Mouse (Mus musculus) brown adipose tissue, adult 24 weeks (tissue): ENCODE measurements around the gene Esyt1. TPM values are rescaled to one million over a fixed set of nuclear protein-coding genes. Genes with fewer than 3 reads are reported as not detected.
"Not testable (repeated sequence)": the region's sequence is repeated elsewhere in the genome, so short reads cannot be mapped to it uniquely, and the experiment has no call there.

Experiments used
- H3K27ac ChIP-seq: fragments of 200-500 bp; replicated peaks from 2 replicates; pipeline ENCODE4 v1.5.1; 2012; ENCODE audit warnings: low read depth, mild to moderate bottlenecking, low read length
- H3K4me1 ChIP-seq: fragments of 200-500 bp; 2 replicates; pipeline ENCODE4 v1.6.1; 2012; ENCODE audit warnings: low read length, mixed read lengths; ENCODE audit not compliant: control insufficient read depth, insufficient read depth, insufficient read length
- H3K4me3 ChIP-seq: fragments of 200-500 bp; 2 replicates; pipeline ENCODE4 v1.5.1; 2012; ENCODE audit warnings: low read depth, mild to moderate bottlenecking, low read length, moderate library complexity; ENCODE audit not compliant: insufficient read depth
- polyA plus RNA-seq: library from polyadenylated mRNA; stranded (reverse); fragments of >200 nt; gene quantifications from 2 replicates; pipeline ENCODE4 v1.2.4, GENCODE M21; 2012; ENCODE audit not compliant: missing spikeins, insufficient read depth, insufficient read length

Esyt1 gene
- polyA plus RNA-seq, 1 experiment = 31.6 TPM

DNA sequence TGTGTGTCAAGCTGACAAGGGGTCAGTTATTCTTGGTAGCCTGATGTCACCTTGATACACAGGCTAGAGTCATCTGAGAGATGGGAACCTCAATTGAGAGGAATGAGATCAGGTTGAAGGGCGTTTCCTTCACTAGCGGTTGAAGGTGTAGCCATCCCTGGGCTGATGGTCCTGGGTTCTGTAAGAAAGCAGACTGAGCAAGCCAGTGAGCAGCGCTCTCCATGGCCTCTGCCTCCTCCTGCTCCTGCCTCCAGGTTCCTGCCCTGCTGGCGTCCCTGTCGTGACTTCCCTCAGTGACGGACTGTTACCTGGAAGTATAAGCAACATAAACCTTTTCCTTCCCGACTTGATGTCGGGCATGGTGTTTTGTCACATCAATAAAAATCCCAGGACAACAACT lies 22.1 kb downstream of the Esyt1 start:
- peak overlapping the region; percentile 91 for H3K27ac ChIP-seq

DNA sequence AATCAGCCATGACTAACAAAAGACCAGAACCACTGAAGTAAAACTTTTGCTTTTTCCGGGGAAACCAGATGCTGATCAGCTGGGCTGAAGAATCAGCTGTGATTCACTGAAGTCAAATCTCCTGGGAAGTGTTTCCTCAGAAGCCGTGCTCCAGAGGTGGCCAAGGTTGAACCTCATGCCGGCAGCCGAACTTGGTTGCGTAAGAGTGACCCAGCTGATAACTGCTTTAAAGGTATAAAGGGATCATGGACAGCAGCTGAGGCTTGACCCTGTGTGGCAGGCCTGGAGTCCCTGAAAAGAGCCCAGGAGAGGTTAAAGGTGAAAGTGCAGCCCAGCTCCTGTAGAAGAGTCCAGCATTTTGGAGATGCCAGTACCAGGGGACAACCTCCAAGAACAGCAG lies 23.3 kb downstream of the Esyt1 start:
- Histone ChIP-seq H3K4me3 (peak overlapping the region; percentile 19; the same call in 1 of the 2 replicates), H3K27ac (peak overlapping the region; percentile 82)

More for the DNA sequence above, 22.1 kb downstream of the Esyt1 start:
- Histone ChIP-seq H3K4me3 (peak overlapping the region; percentile 45), H3K4me1 (peaks cover 9% of the 10 kb centered on the region)

GRCm38 (mm10) chr10:128499116-128499671 lies 26.5 kb downstream of the Esyt1 start:
- Histone ChIP-seq H3K4me3 (peak overlapping the region; percentile 65), H3K4me1 (peaks cover 11% of the 10 kb centered on the region), H3K27ac (peak overlapping the region; percentile 92)

More for the DNA sequence above, 23.3 kb downstream of the Esyt1 start:
- peaks cover 9% of the 10 kb centered on the region for H3K4me1 ChIP-seq

DNA sequence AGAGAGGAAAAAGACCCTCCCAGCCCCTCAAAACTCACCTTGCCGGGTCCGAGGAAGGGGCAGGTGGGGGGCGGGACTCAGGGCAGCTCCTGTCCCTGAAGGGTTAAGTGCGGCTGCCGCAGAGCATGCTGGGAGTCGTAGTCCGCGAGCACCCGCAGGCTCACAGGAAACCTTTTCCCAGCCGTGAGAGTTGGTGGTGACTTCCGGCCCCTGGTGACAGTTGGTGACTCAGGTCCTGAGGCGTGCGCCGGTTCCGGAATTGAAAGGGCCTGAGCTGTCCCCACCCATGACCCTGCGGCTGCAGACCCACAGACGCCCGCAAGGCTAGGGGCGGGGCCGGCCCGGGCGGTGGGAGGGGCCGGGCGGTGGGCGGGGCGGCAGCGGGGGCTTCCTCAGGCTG lies 27.1 kb downstream of the Esyt1 start, which contains the start of gene Myl6b:
Myl6b (minus strand) TSS at position 96 of the 400 bp plus-strand sequence.
- H3K4me1 ChIP-seq = peaks cover 11% of the 10 kb centered on the region
- peak within 1 kb of the TSS; percentile 65 for H3K4me3 ChIP-seq
- H3K27ac ChIP-seq = peak within 1 kb of the TSS; percentile 92

GRCm38 (mm10) chr10:128497134-128497737 lies 28.4 kb downstream of the Esyt1 start:
- Histone ChIP-seq H3K27ac (no peak overlapping the region), H3K4me3 (no peak overlapping the region), H3K4me1 (peaks cover 8% of the 10 kb centered on the region)

GRCm38 (mm10) chr10:128496509-128497077 lies 29.1 kb downstream of the Esyt1 start:
- Histone ChIP-seq H3K4me1 (peaks cover 6% of the 10 kb centered on the region), H3K4me3 (no peak overlapping the region), H3K27ac (no peak overlapping the region)

GRCm38 (mm10) chr10:128495903-128496302 lies 29.8 kb downstream of the Esyt1 start:
- no peak overlapping the region for H3K4me3 ChIP-seq
- peaks cover 6% of the 10 kb centered on the region for H3K4me1 ChIP-seq
- H3K27ac ChIP-seq = no peak overlapping the region

- Histone ChIP-seq H3K4me3 (peak overlapping the region; percentile 86), H3K4me1 (peaks cover 6% of the 10 kb centered on the region), H3K27ac (peak overlapping the region; percentile 96)
Observed at GRCm38 (mm10) chr10:128495270-128495669, 30.4 kb downstream of the Esyt1 start.

- Histone ChIP-seq H3K4me3 (peak overlapping the region; percentile 86), H3K27ac (peak overlapping the region; percentile 96), H3K4me1 (peaks cover 6% of the 10 kb centered on the region)
Observed at GRCm38 (mm10) chr10:128494667-128495245, 30.9 kb downstream of the Esyt1 start.

GRCm38 (mm10) chr10:128493695-128494666 lies 31.7 kb downstream of the Esyt1 start, which contains the start of gene Myl6:
Myl6 (minus strand) TSS chr10:128494145.
- Histone ChIP-seq H3K4me1 (peaks cover 6% of the 10 kb centered on the region), H3K27ac (peak within 1 kb of the TSS; percentile 99), H3K4me3 (peak within 1 kb of the TSS; percentile 88)

DNA sequence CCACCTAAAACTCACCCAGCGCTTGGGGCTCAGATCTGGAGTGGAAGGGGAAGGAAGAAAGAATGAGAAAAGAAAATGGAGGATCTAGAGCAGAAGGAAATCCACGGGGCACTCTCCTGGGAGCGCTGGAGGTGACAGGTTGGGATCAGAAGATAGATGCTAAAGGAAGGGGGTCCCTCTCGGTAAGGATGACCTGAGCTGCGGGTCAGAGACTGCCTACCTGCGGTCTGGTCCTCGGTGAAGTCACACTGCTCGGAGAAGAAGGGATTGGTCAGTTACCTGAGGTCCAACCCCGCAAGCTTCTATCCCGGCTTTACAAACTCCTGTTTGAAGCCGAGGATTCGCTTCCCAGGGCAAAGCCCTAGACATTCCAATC lies 32.4 kb downstream of the Esyt1 start:
- peak overlapping the region; percentile 88 for H3K4me3 ChIP-seq
- peak overlapping the region; percentile 99 for H3K27ac ChIP-seq
- H3K4me1 ChIP-seq = peaks cover 6% of the 10 kb centered on the region

DNA sequence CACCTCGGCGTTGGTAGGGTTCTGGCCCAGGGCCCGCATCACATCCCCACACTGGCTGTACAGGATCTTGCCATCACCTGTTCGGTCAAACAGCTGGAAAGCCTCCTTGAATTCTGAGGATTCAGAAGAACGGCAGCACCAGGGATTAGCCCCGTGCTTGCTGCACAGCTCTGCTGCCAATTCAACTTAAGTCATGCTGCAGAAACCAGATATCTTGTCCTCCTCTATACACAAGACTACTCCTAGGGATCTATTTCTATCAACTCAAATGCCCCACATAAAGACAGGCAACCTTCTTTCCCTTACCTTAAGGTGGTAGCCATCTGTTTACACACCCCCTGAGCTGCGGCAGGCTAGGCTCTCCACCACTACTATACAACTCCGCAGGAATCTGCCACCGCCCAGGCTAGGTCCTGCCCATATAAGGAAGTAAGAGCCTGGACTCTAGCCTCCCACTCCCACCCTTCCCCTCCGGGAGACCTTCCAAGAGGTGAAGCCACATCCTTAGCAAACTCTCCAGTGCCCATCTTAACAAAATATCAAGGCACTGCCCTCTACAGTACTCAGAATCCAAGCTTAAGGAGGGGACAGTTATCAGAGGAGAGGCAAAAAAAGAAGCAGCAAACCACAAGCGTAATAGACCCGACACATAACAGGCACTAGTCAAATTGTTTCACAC lies 32.9 kb downstream of the Esyt1 start:
- Histone ChIP-seq H3K4me3 (peak overlapping the region; percentile 88), H3K27ac (peak overlapping the region; percentile 99), H3K4me1 (peaks cover 6% of the 10 kb centered on the region)

DNA sequence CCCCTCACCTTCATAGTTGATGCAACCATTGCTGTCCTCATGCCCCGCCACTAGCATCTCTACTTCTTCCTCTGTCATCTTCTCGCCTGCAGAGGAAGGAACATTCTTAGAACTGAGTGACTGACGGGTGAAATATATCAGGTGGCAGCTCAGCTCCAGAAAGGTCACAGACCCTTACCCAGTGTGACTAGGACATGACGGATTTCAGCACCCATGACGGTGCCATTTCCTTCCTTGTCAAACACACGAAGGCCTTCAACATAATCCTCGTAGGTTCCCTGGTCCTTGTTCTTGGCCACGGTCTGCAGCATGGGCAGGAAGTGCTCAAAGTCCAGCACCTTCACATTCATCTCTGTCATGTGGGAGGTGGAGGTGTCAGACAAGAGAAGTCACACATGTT lies 33.6 kb downstream of the Esyt1 start:
- H3K4me3 ChIP-seq = peak overlapping the region; percentile 88
- H3K4me1 ChIP-seq = not testable (repeated sequence)

GRCm38 (mm10) chr10:128491495-128491894 lies 34.2 kb downstream of the Esyt1 start:
- Histone ChIP-seq H3K27ac (peak overlapping the region; percentile 99), H3K4me3 (peak overlapping the region; percentile 88), H3K4me1 (peaks cover 6% of the 10 kb centered on the region)

More for the DNA sequence above, 33.6 kb downstream of the Esyt1 start:
- H3K27ac ChIP-seq = peak overlapping the region; percentile 99
